Mouse (Mus musculus) adrenal gland, postnatal 10 days (tissue): ENCODE measurements at regions not wholly inside any gene's neighbourhood (a gene's known extent, or its start where the extent isn't known, plus 50 kb on each side); places are given as distances from the start of the nearest gene placed in this dataset.
"Not testable (repeated sequence)": the region's sequence is repeated elsewhere in the genome, so short reads cannot be mapped to it uniquely, and the experiment has no call there.

ENCODE experiments used
- DNase-seq: peaks from one replicate; pipeline ENCODE4 v3.0.0; 2021; ENCODE audit warnings: mixed read lengths

- DNase-seq, result no peak
Measured at GRCm38 (mm10) chr5:52010426-52010825, 179.9 kb downstream of the Dhx15 start.

- no peak for DNase-seq
Measured at GRCm38 (mm10) chr5:52008942-52009341, 181.4 kb downstream of the Dhx15 start.

- no peak for DNase-seq
Measured at GRCm38 (mm10) chr5:52006843-52007242, 183.5 kb downstream of the Dhx15 start.

- no peak for DNase-seq
Measured at GRCm38 (mm10) chr5:51990847-51991610, 199.3 kb downstream of the Dhx15 start.

GRCm38 (mm10) chr5:51989396-51989795 lies 200.9 kb downstream of the Dhx15 start:
- no peak for DNase-seq

- no peak for DNase-seq
Measured at GRCm38 (mm10) chr5:51988913-51989312, 201.4 kb downstream of the Dhx15 start.

GRCm38 (mm10) chr5:51984966-51985365 lies 205.3 kb downstream of the Dhx15 start:
- no peak for DNase-seq

- no peak for DNase-seq
Measured at GRCm38 (mm10) chr5:51982780-51983179, 207.5 kb downstream of the Dhx15 start.

- no peak for DNase-seq
Measured at GRCm38 (mm10) chr5:51980901-51981300, 209.4 kb downstream of the Dhx15 start.

GRCm38 (mm10) chr5:51952499-51952898 lies 237.8 kb downstream of the Dhx15 start:
- no peak for DNase-seq

GRCm38 (mm10) chr5:51949996-51950395 lies 240.3 kb downstream of the Dhx15 start:
- DNase-seq, result no peak

GRCm38 (mm10) chr5:51946062-51946461 lies 244.3 kb downstream of the Dhx15 start:
- DNase-seq, result no peak

- not testable (repeated sequence) for DNase-seq
Measured at GRCm38 (mm10) chr5:51941925-51942291, 248.4 kb downstream of the Dhx15 start.

GRCm38 (mm10) chr5:51941255-51941924 lies 248.9 kb downstream of the Dhx15 start:
- DNase-seq, result no peak

- no peak for DNase-seq
Measured at GRCm38 (mm10) chr5:51938845-51939244, 251.5 kb downstream of the Dhx15 start.

- no peak for DNase-seq
Measured at GRCm38 (mm10) chr5:51937320-51937719, 253.0 kb downstream of the Dhx15 start.

- DNase-seq, result no peak
Measured at GRCm38 (mm10) chr5:51935391-51936354, 254.6 kb downstream of the Dhx15 start.

- no peak for DNase-seq
Measured at GRCm38 (mm10) chr5:51934910-51935309, 255.4 kb downstream of the Dhx15 start.

GRCm38 (mm10) chr5:51933331-51933730 lies 257.0 kb downstream of the Dhx15 start:
- DNase-seq, result no peak

GRCm38 (mm10) chr5:51930416-51930815 lies 259.9 kb downstream of the Dhx15 start:
- no peak for DNase-seq

GRCm38 (mm10) chr5:51928801-51929200 lies 261.5 kb downstream of the Dhx15 start:
- DNase-seq, result no peak

GRCm38 (mm10) chr5:51923417-51923816 lies 266.9 kb downstream of the Dhx15 start:
- DNase-seq, result no peak

GRCm38 (mm10) chr5:51922973-51923372 lies 267.3 kb downstream of the Dhx15 start:
- no peak for DNase-seq
